Mouse (Mus musculus) embryo, embryonic 10.5 days (tissue): Measurements from ENCODE around the gene Slc5a5.

Experiments used
- DNase-seq: peaks from one replicate; pipeline ENCODE4 v3.0.0-alpha.2; 2015; ENCODE audit warnings: low spot score

Slc5a5 gene

DNA sequence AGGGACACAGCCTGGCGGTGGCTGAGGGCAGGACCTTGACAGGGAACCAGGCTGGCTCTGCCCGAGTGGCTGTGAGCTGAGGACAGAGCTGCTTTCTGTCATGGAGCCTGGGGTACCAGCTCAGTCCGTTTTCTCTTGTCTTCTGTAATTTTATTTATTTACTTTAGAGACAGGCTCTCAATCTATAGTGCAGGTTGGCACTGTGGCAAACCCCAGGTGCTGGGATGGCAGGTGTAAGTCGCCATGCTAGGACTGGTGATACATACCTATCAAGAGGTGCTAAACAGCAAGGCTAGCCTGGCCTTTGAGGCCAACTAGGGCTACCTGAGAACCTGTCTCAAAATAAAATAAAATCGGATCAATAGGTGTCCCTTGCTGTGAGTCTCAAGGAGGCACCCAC is 36.5 kb downstream of the Slc5a5 start:
- DNase-seq, result no peak

DNA sequence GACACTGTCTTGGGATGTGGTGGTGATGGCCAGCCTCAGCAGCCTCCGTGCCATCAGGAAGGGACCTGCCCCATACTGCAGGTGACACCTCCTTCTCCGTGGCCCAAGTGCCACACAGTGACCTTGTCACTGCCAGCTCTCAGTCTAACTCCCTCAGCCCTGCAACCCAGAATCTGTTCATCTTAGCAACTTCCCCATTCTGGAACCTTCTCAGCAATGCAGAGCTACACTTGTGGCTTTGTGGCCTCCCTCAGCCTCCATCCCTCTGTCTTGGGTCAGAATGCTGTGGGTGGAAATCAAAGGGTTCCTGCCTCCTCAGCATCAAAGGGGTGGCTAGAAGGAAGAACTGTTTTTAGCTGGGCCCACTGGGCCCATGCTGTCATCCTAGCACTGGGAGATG is 38.7 kb downstream of the Slc5a5 start:
- no peak for DNase-seq

DNA sequence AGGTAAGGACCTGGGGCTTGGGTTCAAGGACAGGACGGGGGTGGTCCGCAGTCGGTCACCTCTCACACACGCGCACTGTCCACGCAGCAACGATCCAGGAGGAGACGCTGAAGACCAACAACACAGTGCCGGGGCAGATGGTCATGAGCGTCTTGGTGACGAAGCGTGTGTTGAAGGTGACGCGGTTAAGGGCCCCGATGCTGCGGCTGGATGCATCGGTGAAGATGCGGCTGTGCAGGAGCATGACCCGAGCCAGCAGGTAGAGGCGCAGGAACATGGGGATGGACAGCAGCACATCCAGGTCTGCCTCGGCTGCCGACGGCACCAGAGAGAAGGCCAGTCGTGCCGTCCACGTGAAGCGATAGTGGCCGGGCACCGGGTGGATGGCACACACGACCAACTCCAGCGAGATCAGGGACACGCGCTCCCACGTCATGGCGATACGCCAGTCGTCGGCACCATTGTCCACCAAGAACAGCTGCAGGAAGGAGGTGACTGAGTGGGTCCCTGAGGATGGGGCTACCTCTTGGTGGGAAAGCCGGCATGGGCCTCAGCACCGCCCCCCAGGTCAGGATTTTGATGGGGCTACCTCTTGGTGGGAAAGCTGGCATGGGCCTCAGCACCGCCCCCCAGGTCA is 39.8 kb downstream of the Slc5a5 start:
- no peak for DNase-seq

DNA sequence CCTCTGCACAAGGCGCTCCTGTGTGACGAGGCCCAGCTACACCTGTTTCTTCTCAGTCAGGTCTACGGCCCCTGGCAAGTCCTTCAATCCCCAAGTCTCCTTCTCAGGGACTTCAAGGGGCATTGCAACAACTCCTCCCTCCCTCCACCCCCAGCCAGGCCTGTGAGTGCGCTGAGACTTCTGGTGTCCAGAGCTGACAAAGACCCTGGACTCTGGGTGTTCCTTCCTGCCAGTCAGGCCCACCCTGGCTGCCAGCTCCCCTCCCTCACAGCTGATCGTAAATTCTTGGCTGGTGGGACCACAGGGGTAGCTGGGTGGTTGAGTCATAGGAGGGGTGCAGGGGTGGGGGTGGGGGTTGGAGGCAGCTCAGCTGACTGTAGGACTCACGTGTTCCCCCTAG is 40.7 kb downstream of the Slc5a5 start:
- DNase-seq, result no peak

DNA sequence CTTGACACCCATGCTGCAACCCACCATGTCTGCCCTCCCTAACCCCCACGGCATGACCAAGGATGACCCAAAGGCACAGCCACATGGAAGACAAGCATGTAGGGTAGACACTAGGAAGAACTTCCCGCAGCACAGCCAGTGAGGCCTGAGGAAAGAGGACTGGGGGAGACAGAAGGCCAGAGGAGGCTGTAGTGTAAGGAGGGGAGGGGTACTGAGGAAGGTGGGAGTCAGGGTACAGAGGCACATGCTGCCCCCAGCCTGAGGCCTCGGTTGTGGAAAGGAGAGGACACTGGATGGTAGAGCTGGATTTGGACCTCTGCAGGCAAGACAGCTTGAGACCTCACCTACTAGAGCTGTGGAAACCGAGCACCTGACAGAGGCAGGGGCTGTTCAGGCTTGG is 41.6 kb downstream of the Slc5a5 start:
- no peak for DNase-seq

DNA sequence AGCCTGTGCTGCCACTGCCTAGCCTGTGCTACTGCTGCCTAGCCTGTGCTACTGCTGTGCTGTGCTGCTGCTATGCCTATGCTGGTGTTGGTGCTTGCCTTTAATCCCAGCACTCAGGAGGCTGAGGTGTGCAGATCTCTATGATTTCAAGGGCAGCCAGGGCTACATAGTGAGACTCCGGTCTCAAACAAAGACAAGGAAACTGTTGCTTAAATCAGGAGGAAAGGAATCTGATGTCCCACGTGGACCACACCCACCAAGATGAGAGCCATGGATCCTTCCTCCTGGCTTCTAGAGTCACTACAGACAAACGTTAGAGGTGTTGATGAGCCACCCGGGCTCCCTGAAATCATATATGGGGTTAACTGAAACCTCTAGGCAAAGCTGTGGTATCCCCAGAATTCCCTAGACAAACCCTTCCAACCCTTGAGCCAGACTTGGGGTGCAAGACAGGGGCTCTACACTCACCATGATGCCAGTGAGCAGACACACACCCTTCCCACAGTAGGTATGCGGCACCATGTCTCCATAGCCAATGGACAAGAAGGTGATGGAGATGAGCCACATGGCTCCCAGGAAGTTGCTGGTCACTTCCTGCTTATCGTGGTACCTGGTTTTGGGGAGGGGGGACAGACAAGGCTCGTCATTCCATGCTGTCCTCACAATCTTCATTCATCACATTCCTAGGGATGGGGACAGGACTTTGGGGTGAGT is 42.3 kb downstream of the Slc5a5 start:
- no peak for DNase-seq

DNA sequence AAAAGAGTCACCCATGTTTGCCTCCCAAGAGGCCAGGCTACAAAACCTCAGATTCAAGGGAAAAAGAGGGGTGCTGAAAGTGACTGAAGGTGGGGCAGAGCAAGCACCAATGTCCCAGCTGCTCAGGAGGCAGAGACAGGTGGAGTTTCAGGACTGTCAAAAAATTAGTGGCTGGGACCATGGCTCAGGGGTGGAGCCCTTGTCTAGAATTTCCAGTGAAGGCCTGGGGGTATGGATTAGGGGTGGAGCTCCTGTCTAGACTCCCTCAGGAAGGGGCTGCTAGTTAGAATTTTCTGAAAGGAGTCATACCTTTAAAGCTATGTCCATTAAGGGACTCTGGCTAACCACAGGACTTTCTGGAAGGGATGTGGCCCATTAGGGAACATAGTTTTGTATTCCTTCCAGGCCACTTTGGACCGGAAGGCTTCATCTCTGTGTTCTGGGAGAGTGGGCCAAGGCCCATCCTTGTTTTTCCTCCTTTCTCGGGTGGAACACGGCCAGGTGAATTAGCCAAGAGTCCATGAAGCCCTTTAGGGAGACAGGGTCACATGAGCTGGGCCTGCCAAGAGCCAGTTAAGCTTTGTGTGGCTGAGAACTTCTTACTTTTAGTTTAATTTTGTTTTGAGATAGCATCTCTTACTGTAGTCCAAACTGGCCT is 43.1 kb downstream of the Slc5a5 start:
- no peak for DNase-seq

DNA sequence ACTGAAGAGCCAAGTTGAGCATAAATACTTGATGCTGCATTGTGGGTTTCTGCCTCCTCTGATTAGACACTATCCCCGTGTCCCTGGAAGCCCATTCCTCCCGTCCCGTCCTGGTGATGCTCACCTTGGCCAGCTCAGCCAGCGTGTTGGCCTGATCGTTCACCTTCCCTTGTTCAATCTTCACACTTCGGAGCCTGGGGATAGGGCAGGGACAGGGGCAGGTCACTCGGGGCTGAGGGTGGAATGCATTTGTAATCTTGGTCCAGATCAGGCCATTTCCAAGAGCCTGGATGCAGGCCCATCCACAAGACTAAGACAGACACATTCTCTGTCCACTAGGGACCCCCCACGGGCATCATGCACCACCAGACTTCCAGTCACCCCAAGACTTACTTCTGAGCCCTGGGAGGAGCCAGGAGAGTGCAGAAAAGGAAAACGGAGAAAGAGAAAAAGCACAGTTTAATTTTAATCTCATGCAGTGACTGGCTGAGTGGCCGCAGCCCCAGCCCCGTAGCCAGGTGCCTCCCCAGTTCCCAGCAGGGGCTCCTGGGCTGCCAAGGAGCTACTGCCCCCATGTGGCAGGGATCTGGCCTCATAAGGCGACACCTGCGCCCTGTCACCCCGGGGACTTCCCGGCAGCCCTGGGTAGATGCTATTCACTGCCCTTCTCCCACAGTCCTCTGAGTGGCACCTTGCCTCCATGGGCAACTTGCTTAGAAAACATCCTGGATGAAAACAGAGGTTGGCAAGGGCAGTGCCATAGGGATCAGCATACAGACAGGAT is 46.0 kb downstream of the Slc5a5 start:
- DNase-seq, result no peak

DNA sequence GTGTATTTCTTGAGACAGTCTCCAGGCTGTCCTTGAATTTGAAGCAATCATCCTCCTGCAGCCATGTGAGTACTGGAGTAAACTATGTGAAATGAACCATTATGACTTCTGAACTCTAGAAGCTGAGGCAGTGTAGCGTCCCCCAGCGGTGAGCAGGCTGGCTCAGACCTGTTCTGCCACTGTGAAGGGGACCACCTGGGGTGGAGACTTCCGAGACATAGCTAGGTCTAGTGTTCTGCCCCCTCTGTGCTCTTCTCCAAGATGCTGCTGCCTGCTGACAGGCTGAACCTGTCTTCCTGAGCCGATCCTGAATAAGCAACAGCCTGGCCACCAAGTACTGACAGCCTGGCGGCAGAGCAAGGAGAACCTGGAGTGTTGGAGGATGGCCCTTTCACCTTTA is 47.4 kb downstream of the Slc5a5 start:
- DNase-seq, result no peak

DNA sequence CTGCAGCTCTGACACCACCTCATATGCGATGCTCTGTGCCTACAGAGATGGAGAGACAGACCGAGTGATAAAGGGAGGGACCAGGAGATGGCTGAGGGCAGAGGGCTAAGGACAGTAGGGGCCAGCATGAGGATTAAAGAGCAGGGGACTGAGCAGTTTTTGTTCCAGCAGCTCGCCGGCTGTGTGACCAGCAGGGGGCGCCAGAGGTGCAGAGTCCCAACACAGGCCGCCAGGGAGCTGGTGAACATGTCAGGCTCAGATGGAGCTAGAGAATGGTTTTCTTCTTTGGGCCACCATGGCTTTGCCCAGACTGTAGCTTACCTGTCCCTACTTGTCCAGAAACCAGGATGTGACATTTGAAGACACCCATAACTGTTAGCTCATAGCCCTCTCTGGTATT is 48.0 kb downstream of the Slc5a5 start:
- peak; percentile 92 for DNase-seq

DNA sequence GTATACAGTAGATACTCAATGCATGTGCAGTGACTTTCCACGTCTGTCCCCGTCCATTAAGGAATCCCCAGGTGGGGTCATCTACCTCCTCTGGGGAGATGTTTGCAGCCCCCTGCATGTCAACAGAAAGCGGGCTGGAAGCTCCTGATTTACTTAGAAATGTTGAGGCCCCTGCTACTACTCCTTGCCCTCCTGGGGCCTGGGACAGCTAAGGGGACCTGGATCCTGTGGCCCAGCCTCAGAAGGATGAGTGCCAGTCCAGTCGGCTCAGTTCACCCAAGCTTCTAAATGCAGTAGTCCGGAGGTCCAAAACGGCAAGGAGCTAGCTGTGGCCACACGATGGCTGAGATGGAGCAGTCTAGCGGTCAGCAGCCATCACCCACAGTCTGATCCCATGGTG is 48.6 kb downstream of the Slc5a5 start:
- DNase-seq, result no peak

DNA sequence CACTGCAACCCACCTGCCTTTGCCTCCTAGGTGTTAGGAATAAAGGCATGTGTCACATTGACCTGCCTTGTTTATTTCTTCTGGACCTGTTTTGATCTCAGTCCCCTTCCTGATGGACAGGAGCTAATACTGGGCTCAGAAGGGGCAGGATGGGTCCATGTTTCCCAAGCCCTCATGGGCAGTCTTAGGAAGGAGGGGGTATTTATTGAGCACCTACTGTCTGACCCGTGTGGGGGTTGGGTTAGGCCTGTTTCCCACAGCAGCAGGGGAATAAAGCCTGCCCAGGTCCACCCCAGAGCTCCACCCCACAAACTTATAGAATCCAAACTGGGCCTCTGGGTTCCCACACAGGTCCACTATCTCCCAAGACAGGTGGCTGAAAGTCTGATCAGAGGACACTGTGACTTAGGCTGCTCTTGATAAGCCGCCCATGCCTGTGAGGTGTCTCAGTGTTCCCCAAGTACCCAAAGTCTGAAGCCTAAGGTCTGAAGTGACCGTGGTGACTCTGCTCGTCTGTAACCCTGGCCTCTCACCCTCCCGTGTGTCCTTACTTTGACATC is 49.3 kb downstream of the Slc5a5 start:
- no peak for DNase-seq

DNA sequence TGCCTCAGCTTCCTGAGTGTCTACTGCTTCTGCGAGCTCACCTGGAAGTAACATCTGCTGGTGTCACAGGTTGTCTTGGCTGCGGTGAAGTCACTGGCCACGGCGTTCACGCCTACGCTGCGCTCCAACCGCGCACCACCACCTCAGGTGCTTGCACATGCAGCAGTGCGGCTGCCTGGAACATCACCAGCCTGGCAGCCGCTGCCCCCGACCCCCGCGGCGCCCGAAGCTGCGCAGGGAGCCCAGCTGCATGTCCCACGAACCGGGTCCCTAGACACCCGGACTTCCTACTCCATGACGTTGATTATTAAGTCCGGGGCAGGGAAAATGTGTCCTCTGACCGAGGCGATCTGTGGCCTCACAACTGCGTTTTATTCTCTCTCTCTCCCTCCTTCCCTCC is 50.1 kb downstream of the Slc5a5 start:
- DNase-seq, result no peak

DNA sequence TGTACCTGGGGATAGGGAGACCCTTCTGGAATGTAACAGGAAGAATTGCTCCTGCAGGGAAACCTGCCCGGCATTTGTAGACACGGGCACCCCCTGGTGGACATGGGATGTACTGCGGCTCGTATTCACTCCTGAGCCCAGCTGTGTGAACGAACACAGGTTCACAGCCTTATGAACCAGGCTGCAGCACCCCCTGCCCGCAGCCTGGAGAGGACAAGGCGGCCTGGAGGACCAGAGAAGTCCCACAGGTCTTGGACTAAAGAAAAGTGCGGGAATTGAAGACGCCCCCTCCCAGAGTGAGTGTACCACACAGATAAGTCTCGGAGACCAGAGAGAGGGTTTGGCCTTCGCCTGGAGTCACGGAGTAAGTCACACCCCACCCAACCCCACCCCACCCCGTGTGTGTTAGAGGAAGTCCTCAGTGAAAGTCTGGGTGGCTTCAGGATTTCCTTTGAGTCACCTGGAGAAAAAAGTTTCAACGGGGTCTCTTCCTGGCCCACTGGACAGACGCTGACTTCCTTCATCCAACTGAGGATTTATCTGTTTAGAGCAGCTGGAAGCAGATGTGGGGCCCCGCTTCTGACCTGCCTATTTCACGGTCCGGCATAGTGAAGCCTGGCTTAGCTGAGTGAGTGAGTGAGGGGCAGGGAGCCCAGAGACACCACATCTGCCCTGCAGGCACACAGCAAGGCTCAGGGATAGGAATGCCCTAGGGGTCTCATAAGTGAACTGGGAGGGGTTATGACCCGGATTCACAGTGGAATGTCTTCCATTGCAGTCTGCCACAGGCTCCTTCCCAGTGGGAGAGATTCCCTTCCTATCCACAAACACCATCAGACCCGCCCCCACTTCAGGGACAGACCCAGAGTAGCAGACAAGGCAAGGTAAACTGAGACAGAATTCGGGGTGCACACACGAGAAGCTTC is 51.1 kb downstream of the Slc5a5 start:
- DNase-seq, result peak; percentile 94

DNA sequence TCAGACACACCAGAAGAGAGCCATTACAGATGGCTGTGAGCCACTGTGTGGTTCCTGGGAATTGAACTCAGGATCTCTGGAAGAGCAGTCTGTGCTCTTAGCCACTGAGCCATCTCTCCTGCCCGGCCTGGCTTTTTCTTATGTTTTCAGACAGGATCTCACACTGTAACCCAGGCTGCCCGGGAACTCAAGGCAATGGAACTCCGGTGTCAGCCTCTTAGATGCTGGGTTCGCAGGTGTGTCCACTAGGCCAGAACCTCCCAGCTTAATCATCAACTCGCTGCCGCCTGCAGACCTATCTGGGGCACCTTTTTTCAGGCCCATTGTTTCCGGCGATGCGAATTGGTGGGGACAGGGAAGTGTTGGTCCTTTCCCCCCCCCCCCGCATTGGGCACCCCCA is 52.0 kb downstream of the Slc5a5 start:
- DNase-seq, result no peak

DNA sequence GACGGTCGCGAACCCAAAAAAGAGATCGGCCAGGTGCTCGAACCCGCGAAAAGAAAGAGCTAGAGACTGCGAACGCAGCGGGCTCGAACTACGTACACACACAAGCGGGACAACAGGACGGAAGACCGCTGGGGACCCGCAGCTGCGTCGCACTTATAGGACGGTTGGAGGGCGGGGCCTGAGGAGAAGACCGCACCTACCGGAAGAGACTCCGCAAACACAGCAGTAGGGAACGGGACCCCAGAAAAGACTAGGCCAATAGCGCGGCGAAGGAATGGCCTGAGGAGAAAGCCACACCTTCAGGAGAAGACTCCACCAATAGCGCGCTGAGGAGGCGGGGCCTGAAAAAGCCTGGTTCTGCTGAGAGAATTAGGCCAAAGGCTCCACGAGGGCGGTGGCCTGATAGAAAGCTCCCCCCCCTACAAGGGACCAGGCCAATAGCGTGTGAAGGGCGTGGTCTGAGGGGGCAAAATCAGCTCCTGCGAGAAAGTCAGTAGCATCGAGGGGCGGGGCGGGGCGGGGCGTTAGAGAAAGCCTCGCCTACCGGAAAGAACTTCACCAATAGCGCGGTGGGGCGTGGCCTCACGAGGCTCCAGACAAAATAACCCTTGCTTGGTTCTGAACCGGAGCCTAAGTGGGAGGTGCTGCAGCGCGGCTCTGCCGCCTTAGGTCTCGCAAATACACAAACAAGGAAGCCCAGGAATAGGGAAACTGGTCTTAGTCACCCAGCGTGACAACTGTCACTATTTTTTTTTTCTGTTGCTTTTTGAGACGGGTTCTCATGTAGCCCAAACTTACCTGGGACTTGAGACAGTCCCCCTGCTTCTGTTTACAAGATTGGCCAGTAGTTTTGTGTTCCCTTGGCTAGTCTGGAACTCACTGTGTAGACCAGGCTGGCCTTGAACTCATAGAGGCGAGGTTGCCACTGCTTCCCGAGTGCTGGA is 52.9 kb downstream of the Slc5a5 start, which contains the start of gene Arrdc2:
Gene Arrdc2, minus strand, starts transcription at position 313 of the 944 bp plus-strand sequence.
- peak; percentile 100 for DNase-seq

DNA sequence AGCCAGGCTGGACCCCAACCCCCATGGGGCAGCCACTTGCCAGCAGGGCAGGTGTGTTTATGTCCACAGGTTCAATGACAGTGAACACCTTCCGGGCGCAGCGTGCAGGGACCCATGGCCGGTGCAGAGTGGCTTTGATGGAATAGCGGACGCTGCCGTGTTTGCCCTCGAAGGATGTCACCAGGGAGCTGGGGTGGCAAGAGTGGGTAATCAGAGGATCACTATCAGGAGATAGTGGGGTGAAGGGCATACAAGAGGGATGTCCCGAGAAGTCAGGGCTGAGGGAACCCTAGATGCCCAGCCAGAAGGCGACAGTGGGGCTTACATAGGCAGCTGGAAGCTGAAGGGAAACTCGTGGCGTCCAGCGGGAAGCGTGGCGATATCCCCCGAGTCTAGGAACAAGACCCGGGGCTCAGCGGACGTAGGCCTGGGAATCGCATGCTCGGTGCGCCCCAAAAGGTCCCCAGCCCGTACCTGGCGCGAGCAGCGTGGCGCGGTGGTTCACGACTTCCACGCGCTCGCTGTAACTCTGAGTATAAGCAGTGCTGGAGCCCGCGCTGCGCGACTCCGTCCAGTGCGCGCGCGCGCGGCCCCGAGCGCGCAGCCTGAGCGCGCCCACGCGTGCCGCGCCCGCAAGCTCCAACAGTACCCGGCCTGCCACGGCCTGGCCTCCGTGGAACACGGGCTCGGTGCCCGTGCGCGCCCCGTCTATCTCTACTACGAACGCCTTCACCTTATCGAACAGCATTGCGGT is 53.7 kb downstream of the Slc5a5 start:
- DNase-seq, result no peak

DNA sequence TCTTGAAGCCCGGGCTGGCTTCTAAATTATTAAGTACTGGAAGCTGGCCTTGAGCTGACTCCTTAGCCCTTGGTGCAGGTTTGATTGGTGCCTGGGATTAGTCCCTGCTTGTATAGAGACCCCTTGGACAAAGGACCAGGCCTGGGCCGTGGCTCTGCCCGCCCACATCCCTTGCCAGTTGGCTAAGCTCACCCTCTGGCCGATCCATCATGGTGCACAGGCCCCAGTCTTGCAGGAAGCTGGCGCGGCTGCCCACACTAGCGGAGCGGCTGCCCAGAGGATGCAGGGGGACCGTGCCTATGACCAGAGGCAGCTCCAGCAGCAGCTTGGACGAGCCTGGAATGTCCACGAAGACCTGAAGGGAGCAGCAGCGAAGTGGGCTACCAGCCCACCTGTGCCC is 55.9 kb downstream of the Slc5a5 start:
- DNase-seq, result no peak

DNA sequence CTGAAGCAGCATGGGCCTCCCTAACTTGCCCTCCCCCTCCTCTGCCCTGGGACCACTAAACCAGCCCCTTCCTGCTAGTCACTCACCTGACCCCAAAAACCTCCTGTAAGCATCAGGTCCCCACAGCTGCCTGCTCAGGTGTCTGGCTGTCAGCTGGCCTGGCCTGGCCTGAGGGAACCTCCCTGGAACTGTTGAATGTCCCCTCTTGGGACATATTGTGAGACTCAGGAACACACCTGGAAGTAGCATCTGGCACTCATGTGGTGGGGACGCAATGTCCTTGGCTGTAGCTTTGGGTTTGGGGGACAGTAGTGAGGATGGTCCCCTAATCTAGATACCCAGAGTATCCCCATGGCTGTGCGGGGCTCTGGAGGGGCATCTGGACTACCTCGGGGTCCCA is 58.5 kb downstream of the Slc5a5 start:
- no peak for DNase-seq
